Mouse (Mus musculus) frontal cortex, adult (tissue): Measurements from ENCODE around the gene Sec14l5.

Experiments used
- ATAC-seq: cut with Nextera tagmentation; 2 replicates; pipeline ENCODE4 v1.9.2; 2017; ENCODE audit warnings: mild to moderate bottlenecking, moderate library complexity, mixed read lengths; ENCODE audit not compliant: low TSS enrichment

Gene Sec14l5

DNA sequence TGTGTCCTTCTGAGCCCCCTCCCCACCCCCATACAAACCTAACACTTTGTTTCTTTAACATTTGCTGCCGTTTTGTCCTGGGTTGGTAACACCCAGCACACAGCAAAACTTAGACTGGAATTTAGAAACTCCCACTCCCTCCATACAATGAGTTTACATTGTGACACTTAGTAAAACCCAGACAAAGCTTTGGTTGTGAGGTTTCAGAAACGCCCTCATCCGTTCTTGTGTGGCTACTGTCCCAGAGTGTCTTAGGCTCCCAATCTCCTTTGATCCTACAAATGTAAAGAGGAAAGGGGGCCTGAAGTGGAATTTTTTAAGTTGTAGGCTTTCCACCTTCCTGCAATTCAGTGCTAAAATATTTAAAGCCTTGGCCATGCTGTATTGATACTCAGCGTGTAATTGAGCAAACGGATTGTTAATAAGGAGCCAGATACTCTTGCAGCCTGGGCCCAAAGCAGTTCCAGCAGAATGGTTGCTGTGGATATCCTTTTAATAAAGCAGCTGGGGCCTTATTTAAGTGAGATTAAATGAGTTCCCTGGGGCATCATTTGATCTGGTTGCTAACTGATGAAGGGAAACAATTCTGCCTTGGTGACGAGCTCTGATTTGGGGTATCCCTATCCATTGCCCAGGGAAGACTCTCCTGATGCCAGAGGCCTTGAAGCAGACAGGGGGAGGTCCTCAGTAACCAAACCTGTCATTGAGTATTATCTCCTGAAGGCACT, 6.6 kb downstream of the Sec14l5 start:
- ATAC-seq = no peak

GRCm38 (mm10) chr16:5155014-5155413, 8.1 kb downstream of the Sec14l5 start:
- no peak for ATAC-seq

DNA sequence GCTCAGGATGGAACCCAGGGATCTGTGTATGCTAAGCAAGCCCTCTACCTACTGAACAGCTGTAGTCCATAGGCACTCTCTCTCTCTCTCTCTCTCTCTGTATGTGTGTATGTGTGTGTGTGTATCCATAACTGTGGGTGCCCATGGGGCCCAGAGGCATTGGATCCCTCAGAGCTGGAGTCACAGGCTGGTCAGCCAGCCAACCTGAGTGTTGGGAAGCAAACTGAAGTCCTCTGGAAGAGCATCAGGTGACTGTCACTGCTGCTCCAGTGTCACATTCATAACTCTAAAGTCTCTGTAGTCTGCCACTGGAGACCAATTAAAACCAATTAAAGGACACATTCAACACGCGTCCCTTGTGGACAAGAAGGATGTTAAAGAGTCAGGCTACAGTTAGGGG, 9.6 kb downstream of the Sec14l5 start:
- no peak for ATAC-seq

GRCm38 (mm10) chr16:5157113-5157512, 10.2 kb downstream of the Sec14l5 start:
- ATAC-seq = no peak

GRCm38 (mm10) chr16:5159248-5159647, 12.3 kb downstream of the Sec14l5 start:
- peak; percentile 77; the same call in 1 of the 2 replicates for ATAC-seq

DNA sequence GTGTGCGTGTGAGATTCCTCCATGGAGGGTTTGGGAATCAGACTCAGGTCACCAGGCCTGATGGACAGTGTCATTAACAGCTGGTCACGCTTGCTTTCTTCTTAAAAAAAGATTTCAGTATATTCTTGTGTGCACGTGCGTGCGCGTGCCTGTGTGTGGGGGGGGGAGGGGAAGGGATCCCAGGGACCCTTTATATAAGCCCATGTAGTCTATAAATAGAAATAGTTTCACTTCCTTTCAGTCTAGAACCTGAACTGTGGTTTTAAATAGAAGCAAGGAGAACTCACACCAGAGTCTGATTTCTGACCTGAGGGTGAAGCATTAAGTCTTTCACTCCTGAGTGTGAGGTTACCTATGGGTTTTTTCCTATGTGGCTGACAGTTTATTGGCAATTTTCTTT, 17.4 kb downstream of the Sec14l5 start:
- no peak for ATAC-seq

GRCm38 (mm10) chr16:5168038-5168437, 21.1 kb downstream of the Sec14l5 start:
- no peak for ATAC-seq

DNA sequence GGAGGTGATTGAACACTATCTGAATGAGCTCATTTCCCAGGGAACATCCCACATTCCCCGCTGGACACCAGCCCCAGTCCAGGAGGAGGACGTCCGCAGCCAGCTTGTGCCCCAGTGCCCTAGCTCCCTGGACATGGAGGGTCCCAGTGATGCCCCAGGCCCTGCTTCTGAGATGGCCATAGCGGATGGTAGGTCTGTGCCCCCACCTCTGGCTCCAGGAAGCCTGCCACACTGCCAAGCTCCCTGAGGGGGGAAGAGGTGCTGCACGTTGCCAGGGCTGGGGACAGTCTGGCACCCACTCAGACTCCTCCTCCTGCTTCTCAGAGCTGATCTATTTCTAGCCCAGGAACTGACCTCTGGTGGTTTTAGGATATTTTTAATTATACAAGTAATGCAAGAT, 21.9 kb downstream of the Sec14l5 start:
- ATAC-seq = no peak

- ATAC-seq = no peak
These were observed 25.7 kb downstream of the Sec14l5 start for GRCm38 (mm10) chr16:5172636-5173035.

- ATAC-seq = no peak
These were observed 36.5 kb downstream of the Sec14l5 start for GRCm38 (mm10) chr16:5183310-5183975.

- no peak for ATAC-seq
These were observed 37.2 kb downstream of the Sec14l5 start for GRCm38 (mm10) chr16:5184101-5184500.

DNA sequence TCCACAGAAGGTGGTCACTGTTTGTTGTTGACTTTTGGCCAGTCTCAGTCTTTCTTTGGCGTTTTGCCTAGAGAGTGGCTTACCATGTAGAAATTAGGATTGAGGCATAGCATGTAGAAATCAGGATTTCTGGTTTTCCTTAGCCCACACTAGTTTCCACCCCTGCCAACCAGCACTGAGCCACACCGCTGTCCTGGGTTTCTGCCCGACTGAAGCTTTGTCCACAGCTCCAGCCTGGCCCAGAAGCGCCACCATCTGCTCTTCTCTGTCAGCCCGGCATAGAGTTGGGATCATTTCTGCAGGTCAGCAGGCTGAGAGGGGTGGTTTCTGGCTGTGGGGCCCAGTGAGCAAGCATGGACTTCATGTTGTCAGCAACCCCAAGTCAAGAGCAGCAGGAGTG, 38.0 kb downstream of the Sec14l5 start:
- ATAC-seq = no peak

GRCm38 (mm10) chr16:5185691-5186090, 38.8 kb downstream of the Sec14l5 start:
- no peak for ATAC-seq

GRCm38 (mm10) chr16:5186234-5186633, 39.3 kb downstream of the Sec14l5 start:
- ATAC-seq = peak; percentile 45; the same call in 1 of the 2 replicates

GRCm38 (mm10) chr16:5195080-5195479, 48.2 kb downstream of the Sec14l5 start:
- peak; percentile 47; the same call in 1 of the 2 replicates for ATAC-seq

DNA sequence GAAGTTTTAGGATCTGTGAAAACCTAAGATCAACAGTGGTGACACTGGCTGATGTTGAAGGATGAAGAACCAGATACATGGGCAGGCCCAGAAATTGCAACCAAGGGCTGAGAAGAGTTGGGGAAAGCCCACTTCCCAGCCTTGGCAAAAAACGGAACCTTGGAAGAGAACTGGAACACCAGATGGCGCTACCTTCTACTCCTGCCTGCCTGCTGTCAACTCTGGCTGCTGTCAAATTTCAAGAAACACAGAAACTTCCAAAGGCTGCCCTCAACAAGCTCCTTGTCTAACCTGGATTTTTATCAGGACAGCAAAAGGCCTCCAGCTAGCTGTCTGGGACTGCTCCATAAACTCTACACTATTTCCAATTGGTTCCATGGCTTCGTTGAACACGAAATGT, 55.8 kb downstream of the Sec14l5 start:
- ATAC-seq = 0 out of 2 replicates have a peak, but pooled peaks have one; percentile 18

GRCm38 (mm10) chr16:5203200-5203599, 56.3 kb downstream of the Sec14l5 start:
- ATAC-seq = peak; percentile 43

DNA sequence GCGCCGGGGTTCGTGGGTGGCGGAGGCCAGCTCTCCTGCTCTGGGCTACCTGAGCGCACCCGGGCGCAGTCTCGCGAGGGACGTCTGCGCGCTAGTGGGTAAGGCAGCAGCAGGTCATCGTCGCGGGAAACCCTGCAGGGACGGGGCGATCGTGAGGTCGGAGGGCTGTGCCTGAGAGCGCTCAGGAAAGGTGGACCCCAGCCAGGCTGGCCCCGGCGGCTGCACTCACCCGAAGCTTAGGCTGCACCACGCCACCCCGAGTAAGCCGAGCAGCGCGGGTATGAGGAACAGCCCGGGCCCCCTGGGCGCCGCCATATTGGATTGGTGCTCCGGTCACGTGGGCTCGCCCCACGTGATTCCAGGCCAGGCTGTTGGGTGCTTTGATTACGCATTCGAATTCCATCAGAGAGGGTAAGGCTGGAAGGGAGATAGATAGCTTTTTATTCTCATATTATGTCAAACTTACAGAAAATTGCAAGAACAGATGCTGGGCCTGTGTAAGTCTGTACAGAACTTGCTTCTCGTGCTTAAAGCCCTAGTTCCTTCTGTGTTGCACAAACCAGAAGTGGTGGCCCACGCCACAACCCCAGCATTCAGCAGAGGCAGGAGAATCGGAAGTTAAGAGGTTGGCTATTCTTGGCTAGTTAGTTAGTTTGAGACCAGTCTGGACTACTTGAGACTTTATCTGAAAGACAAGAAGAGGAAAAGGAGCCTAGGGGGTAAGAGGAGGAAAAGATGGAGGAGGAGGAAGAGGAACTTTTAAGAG, 56.9 kb downstream of the Sec14l5 start, which contains the start of gene Nagpa:
Nagpa (minus strand) TSS at position 345 of the 766 bp plus-strand sequence.
- ATAC-seq = peak; percentile 85

GRCm38 (mm10) chr16:5205431-5205970, 58.6 kb downstream of the Sec14l5 start:
- no peak for ATAC-seq

- ATAC-seq = peak; percentile 42; the same call in 1 of the 2 replicates
These were observed 59.1 kb downstream of the Sec14l5 start for GRCm38 (mm10) chr16:5206051-5206450.

DNA sequence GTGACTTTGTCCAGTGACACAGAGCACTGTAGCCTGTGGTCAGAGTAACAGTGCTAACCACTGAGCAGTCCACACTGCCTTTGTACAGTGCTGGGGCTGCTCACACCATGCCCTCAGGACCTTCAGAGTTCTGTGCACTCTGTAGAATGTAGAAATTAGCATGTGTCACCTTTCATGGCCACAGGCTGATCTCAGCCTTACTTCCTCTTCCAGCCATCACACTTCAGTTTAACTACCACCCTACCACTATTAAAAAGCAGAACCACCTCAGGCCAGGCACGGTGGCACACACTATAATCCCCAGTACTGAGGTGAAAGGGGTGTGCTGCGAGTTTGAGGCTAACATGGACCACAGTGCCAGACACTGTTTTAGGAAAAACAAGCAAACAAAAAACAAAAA, 63.5 kb downstream of the Sec14l5 start:
- ATAC-seq = no peak

DNA sequence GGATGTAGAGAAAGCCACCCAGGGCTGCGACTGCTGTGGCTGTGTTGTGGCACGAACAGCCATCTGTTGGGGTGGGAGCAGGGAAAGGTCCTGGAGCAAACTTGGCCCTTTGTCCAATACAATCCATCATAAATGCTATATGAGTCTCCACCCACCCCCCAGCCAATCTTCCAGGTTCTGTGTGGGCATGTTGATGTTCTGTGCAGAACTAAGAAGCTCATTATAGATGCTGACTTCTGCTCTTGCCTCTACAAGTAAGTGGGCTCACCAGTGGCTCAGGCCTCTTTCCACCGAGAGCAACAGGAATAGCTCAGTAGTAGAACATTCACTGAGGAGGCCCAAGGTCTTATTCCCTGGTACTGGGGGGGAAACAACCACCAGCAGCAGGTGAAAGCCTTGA, 65.2 kb downstream of the Sec14l5 start:
- peak; percentile 69 for ATAC-seq
